Mouse (Mus musculus) brown adipose tissue, adult 24 weeks (tissue): Measurements from ENCODE around the gene Ago4. TPM values are rescaled to one million over a fixed set of nuclear protein-coding genes. Genes with fewer than 3 reads are reported as not detected.

ENCODE experiments used
- H3K27ac ChIP-seq: fragments of 200-500 bp; replicated peaks from 2 replicates; pipeline ENCODE4 v1.5.1; 2012; ENCODE audit warnings: low read depth, mild to moderate bottlenecking, low read length
- H3K4me1 ChIP-seq: fragments of 200-500 bp; 2 replicates; pipeline ENCODE4 v1.6.1; 2012; ENCODE audit warnings: low read length, mixed read lengths; ENCODE audit not compliant: control insufficient read depth, insufficient read depth, insufficient read length
- H3K4me3 ChIP-seq: fragments of 200-500 bp; 2 replicates; pipeline ENCODE4 v1.5.1; 2012; ENCODE audit warnings: low read depth, mild to moderate bottlenecking, low read length, moderate library complexity; ENCODE audit not compliant: insufficient read depth
- polyA plus RNA-seq: library from polyadenylated mRNA; stranded (reverse); fragments of >200 nt; gene quantifications from 2 replicates; pipeline ENCODE4 v1.2.4, GENCODE M21; 2012; ENCODE audit not compliant: missing spikeins, insufficient read depth, insufficient read length

Gene Ago4
- polyA plus RNA-seq, 1 experiment = 1.9 TPM

GRCm38 (mm10) chr4:126496963-126497362 lies 36.3 kb downstream of the Ago4 start:
- H3K27ac ChIP-seq = no peak overlapping the region
- no peaks in the 10 kb centered on the region for H3K4me1 ChIP-seq
- H3K4me3 ChIP-seq = no peak overlapping the region

- no peak overlapping the region for H3K4me3 ChIP-seq
- no peak overlapping the region for H3K27ac ChIP-seq
- no peaks in the 10 kb centered on the region for H3K4me1 ChIP-seq
Measured at GRCm38 (mm10) chr4:126495942-126496790, 37.1 kb downstream of the Ago4 start.

GRCm38 (mm10) chr4:126495453-126495852 lies 37.8 kb downstream of the Ago4 start:
- H3K27ac ChIP-seq = no peak overlapping the region
- H3K4me1 ChIP-seq = no peaks in the 10 kb centered on the region
- no peak overlapping the region for H3K4me3 ChIP-seq

- no peaks in the 10 kb centered on the region for H3K4me1 ChIP-seq
- H3K4me3 ChIP-seq = no peak overlapping the region
- no peak overlapping the region for H3K27ac ChIP-seq
Measured at GRCm38 (mm10) chr4:126493416-126493815, 39.9 kb downstream of the Ago4 start.

- H3K4me1 ChIP-seq = no peaks in the 10 kb centered on the region
- H3K27ac ChIP-seq = no peak overlapping the region
- no peak overlapping the region for H3K4me3 ChIP-seq
Measured at GRCm38 (mm10) chr4:126491977-126492376, 41.3 kb downstream of the Ago4 start.

- Histone ChIP-seq H3K4me3 (no peak overlapping the region), H3K27ac (no peak overlapping the region), H3K4me1 (no peaks in the 10 kb centered on the region)
Measured at GRCm38 (mm10) chr4:126490726-126491125, 42.5 kb downstream of the Ago4 start.

GRCm38 (mm10) chr4:126489811-126490210 lies 43.5 kb downstream of the Ago4 start:
- Histone ChIP-seq H3K27ac (no peak overlapping the region), H3K4me1 (no peaks in the 10 kb centered on the region), H3K4me3 (no peak overlapping the region)

- Histone ChIP-seq H3K4me1 (no peaks in the 10 kb centered on the region), H3K27ac (no peak overlapping the region)
Measured at GRCm38 (mm10) chr4:126486217-126486616, 47.1 kb downstream of the Ago4 start.

GRCm38 (mm10) chr4:126485065-126485464 lies 48.2 kb downstream of the Ago4 start:
- Histone ChIP-seq H3K27ac (no peak overlapping the region), H3K4me3 (no peak overlapping the region), H3K4me1 (no peaks in the 10 kb centered on the region)

More at GRCm38 (mm10) chr4:126486217-126486616, 47.1 kb downstream of the Ago4 start:
- H3K4me3 ChIP-seq = no peak overlapping the region

GRCm38 (mm10) chr4:126483874-126484273 lies 49.4 kb downstream of the Ago4 start:
- H3K27ac ChIP-seq = no peak overlapping the region
- H3K4me3 ChIP-seq = no peak overlapping the region
- H3K4me1 ChIP-seq = no peaks in the 10 kb centered on the region

- no peak overlapping the region for H3K4me3 ChIP-seq
- H3K4me1 ChIP-seq = no peaks in the 10 kb centered on the region
- H3K27ac ChIP-seq = no peak overlapping the region
Measured at GRCm38 (mm10) chr4:126482951-126483350, 50.3 kb downstream of the Ago4 start.

- H3K4me3 ChIP-seq = no peak overlapping the region
- H3K27ac ChIP-seq = no peak overlapping the region
- H3K4me1 ChIP-seq = no peaks in the 10 kb centered on the region
Measured at GRCm38 (mm10) chr4:126481461-126481860, 51.8 kb downstream of the Ago4 start.

GRCm38 (mm10) chr4:126480288-126480687 lies 53.0 kb downstream of the Ago4 start:
- no peak overlapping the region for H3K27ac ChIP-seq
- no peaks in the 10 kb centered on the region for H3K4me1 ChIP-seq
- H3K4me3 ChIP-seq = no peak overlapping the region

- no peak overlapping the region for H3K27ac ChIP-seq
- no peaks in the 10 kb centered on the region for H3K4me1 ChIP-seq
Measured at GRCm38 (mm10) chr4:126473031-126473430, 60.2 kb downstream of the Ago4 start.

GRCm38 (mm10) chr4:126469334-126469733 lies 63.9 kb downstream of the Ago4 start:
- no peak overlapping the region for H3K27ac ChIP-seq
- H3K4me3 ChIP-seq = no peak overlapping the region
- peaks cover 13% of the 10 kb centered on the region for H3K4me1 ChIP-seq

More at GRCm38 (mm10) chr4:126473031-126473430, 60.2 kb downstream of the Ago4 start:
- H3K4me3 ChIP-seq = no peak overlapping the region

- H3K4me1 ChIP-seq = peaks cover 13% of the 10 kb centered on the region
- H3K27ac ChIP-seq = no peak overlapping the region
- H3K4me3 ChIP-seq = peak overlapping the region; percentile 51
Measured at GRCm38 (mm10) chr4:126468925-126469324, 64.3 kb downstream of the Ago4 start.
